Mouse (Mus musculus) left cerebral cortex, adult 8-10 months (tissue): ENCODE measurements around the gene Clca3a2. TPM values are rescaled to one million over a fixed set of nuclear protein-coding genes. Genes with fewer than 3 reads are reported as not detected.
"Not testable (repeated sequence)": the region's sequence is repeated elsewhere in the genome, so short reads cannot be mapped to it uniquely, and the experiment has no call there.

Experiments
- DNase-seq, 2 experiments: peaks; one replicate each; pipeline ENCODE4 v3.0.0; 2022; ENCODE audit warnings: low spot score in 2 of 2
- total RNA-seq, 4 experiments: library from RNA; stranded (reverse); gene quantifications; 2 replicates each; pipeline ENCODE4 v1.2.4; 2022

Clca3a2 gene
- not detected for total RNA-seq

- DNase-seq, result not testable (repeated sequence)
Measured at GRCm38 (mm10) chr3:144819219-144819618, at the start of gene Clca3a2. Clca3a2 (minus strand) TSS chr3:144819494.

- DNase-seq, result no peak
Measured at GRCm38 (mm10) chr3:144849584-144849983, 30.3 kb upstream of the Clca3a2 start.

- DNase-seq, result not testable (repeated sequence)
Measured at GRCm38 (mm10) chr3:144849014-144849556, 29.8 kb upstream of the Clca3a2 start, which contains the start of gene Clca3b. Clca3b (minus strand) TSS chr3:144849357.

- no peak for DNase-seq
Measured at GRCm38 (mm10) chr3:144827257-144827656, 8.0 kb upstream of the Clca3a2 start.

GRCm38 (mm10) chr3:144825151-144825550, 5.9 kb upstream of the Clca3a2 start:
- DNase-seq, result peak; percentile 49 to 77

GRCm38 (mm10) chr3:144823331-144823730, 4.0 kb upstream of the Clca3a2 start:
- DNase-seq, result no peak

- no peak for DNase-seq
Measured at GRCm38 (mm10) chr3:144820632-144821031, 1.3 kb upstream of the Clca3a2 start.

- DNase-seq, result not testable (repeated sequence)
Measured at GRCm38 (mm10) chr3:144813336-144813735, 6.0 kb downstream of the Clca3a2 start.

GRCm38 (mm10) chr3:144811821-144812220, 7.5 kb downstream of the Clca3a2 start:
- no peak for DNase-seq

GRCm38 (mm10) chr3:144808153-144808925, 11.0 kb downstream of the Clca3a2 start:
- DNase-seq, result not testable (repeated sequence)

GRCm38 (mm10) chr3:144806626-144807025, 12.7 kb downstream of the Clca3a2 start:
- not testable (repeated sequence) for DNase-seq

- no peak for DNase-seq
Measured at GRCm38 (mm10) chr3:144801861-144802260, 17.4 kb downstream of the Clca3a2 start.

GRCm38 (mm10) chr3:144785181-144786148, 33.8 kb downstream of the Clca3a2 start:
- no peak for DNase-seq

- no peak for DNase-seq
Measured at GRCm38 (mm10) chr3:144765161-144765560, 54.1 kb downstream of the Clca3a2 start.

GRCm38 (mm10) chr3:144761454-144761853, 57.8 kb downstream of the Clca3a2 start:
- DNase-seq, result no peak

GRCm38 (mm10) chr3:144760592-144761309, 58.5 kb downstream of the Clca3a2 start, which contains the start of gene Clca3a1:
Clca3a1 (minus strand) TSS chr3:144760977.
- DNase-seq, result no peak

- no peak for DNase-seq
Measured at GRCm38 (mm10) chr3:144759719-144760118, 59.6 kb downstream of the Clca3a2 start.

GRCm38 (mm10) chr3:144756103-144756502, 63.2 kb downstream of the Clca3a2 start:
- DNase-seq, result not testable (repeated sequence)

- DNase-seq, result no peak
Measured at GRCm38 (mm10) chr3:144753120-144753519, 66.2 kb downstream of the Clca3a2 start.

GRCm38 (mm10) chr3:144749062-144749963, 70.0 kb downstream of the Clca3a2 start:
- not testable (repeated sequence) for DNase-seq
